ENCODE assay signal across 1 mouse cellular context in genomic region chr17:6107015-6107601, GRCm38 (mm10).
TF ChIP-seq lines count a peak whose summit lies in the region.

No protein-coding gene starts in this region.

TF ChIP-seq in CH12.LX, 34 proteins besides CTCF, POLR2A, EP300 and RAD21 (continued from another document):
- TF ChIP-seq CHD1 (IDR thresholded peaks at IDR 0.05; ENCODE audit: low read depth, low read length): no peak
- no peak for TF ChIP-seq USF2 (conservative IDR thresholded peaks at IDR 0.05; ENCODE audit: low read depth, low read length)
- no peak for TF ChIP-seq JUN (IDR thresholded peaks at IDR 0.05; ENCODE audit: insufficient read depth, low read depth, low read length)
- TF ChIP-seq NELFE (IDR thresholded peaks at IDR 0.05; ENCODE audit: low read depth, low read length): no peak
- TF ChIP-seq UBTF (IDR thresholded peaks at IDR 0.05; ENCODE audit: low read depth, low read length): peak; percentile 58; the same call in 1 of the 2 replicates
- TF ChIP-seq BHLHE40 (IDR thresholded peaks at IDR 0.05; ENCODE audit: low read depth, low read length): peak; percentile 29; the same call in 1 of the 2 replicates
- TF ChIP-seq RCOR1 (conservative IDR thresholded peaks at IDR 0.05; ENCODE audit: low read depth, low read length): no peak
- TF ChIP-seq ZNF384 (IDR thresholded peaks at IDR 0.05; ENCODE audit: low read depth, low read length): peak; percentile 18; the same call in 1 of the 2 replicates
- no peak for TF ChIP-seq PAX5 (IDR thresholded peaks at IDR 0.05; ENCODE audit: low read length)
- TF ChIP-seq ELF1 (IDR thresholded peaks at IDR 0.05; ENCODE audit: low read depth, low read length): no peak
- TF ChIP-seq ZMIZ1 (IDR thresholded peaks at IDR 0.05; ENCODE audit: low read depth, low read length): no peak
- TF ChIP-seq MYC (IDR thresholded peaks at IDR 0.05; ENCODE audit: low read depth, low read length): no peak
- no peak for TF ChIP-seq GABPA (IDR thresholded peaks at IDR 0.05; ENCODE audit: insufficient replicate concordance, low read depth, low read length)
- no peak for TF ChIP-seq MAX (IDR thresholded peaks at IDR 0.05; ENCODE audit: low read length)
- no peak for TF ChIP-seq E2F4 (IDR thresholded peaks at IDR 0.05; ENCODE audit: insufficient replicate concordance, low read depth, low read length)
- no peak for TF ChIP-seq MEF2A (IDR thresholded peaks at IDR 0.05; ENCODE audit: borderline replicate concordance, low read depth, low read length)
- peak; percentile 57; the same call in 1 of the 2 replicates for TF ChIP-seq SIN3A (IDR thresholded peaks at IDR 0.05; ENCODE audit: low read length)
- TF ChIP-seq KAT2A (IDR thresholded peaks at IDR 0.05; ENCODE audit: insufficient replicate concordance, low read length): no peak
- TF ChIP-seq USF1 (IDR thresholded peaks at IDR 0.05; ENCODE audit: low read depth, low read length): no peak
- no peak for TF ChIP-seq ETS1 (conservative IDR thresholded peaks at IDR 0.05; ENCODE audit: low read depth, low read length)
- TF ChIP-seq JUND (conservative IDR thresholded peaks at IDR 0.05; ENCODE audit: low read depth, low read length): no peak
- no peak for TF ChIP-seq ZC3H11A (IDR thresholded peaks at IDR 0.05; ENCODE audit: low read depth, low read length)
- TF ChIP-seq NRF1 (IDR thresholded peaks at IDR 0.05; ENCODE audit: low read depth, low read length): no peak
